Mouse (Mus musculus) thymus, adult 2 months (tissue): ENCODE measurements around the gene Rxra.

Experiments
- CTCF ChIP-seq: fragments of 200-500 bp; IDR thresholded peaks from 2 replicates; pipeline ENCODE4 v1.5.1; 2012; ENCODE audit warnings: mild to moderate bottlenecking, control low read depth, low read length, moderate library complexity, borderline replicate concordance; ENCODE audit not compliant: control insufficient read depth, poor library complexity, insufficient read depth; ENCODE audit errors: extremely low read depth
- POLR2A ChIP-seq: fragments of 200-500 bp; IDR thresholded peaks from 2 replicates; pipeline ENCODE4 v1.6.1; 2012; ENCODE audit warnings: mild to moderate bottlenecking, low read length, control low read depth, moderate library complexity; ENCODE audit not compliant: control insufficient read depth, poor library complexity, insufficient read depth; ENCODE audit errors: extremely low read depth

DNA sequence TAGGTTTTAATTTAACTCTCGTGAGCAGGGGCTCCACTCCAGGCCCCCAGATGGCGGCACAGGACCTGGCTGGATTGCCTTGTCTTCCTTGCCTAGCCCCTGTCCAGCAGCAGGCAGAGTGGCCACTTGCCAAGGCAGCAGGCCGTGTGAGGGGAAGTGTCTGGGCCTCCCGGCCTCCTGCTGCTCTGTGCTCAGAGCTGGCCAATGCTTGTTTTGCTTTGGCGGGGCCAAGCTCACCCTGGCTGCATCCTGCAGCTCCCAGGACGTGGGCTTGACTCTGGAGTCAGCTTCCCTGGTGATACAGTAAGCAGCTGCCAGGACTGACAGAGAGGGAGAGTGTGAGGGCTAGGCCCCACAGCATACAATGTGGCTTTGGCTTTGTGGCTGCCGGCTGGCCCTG lies 23.3 kb downstream of the Rxra start:
- no peak for TF ChIP-seq CTCF
- TF ChIP-seq POLR2A: no peak
